Comparison of ENCODE assay signal across 7 mouse cellular contexts in genomic region chr2:159755541-159756011, GRCm38 (mm10).
A peak's percentile ranks its signal among the peaks of the same experiment; 100 is the strongest.
DNase-seq lines count a peak whose midpoint lies in the region; ATAC-seq lines count a peak whose summit lies in the region.

No protein-coding gene starts in this region.

- DNase-seq in R1 (ENCODE audit: low read depth, low spot score) = peak; percentile 11
- DNase-seq in cerebellum, adult 9-11 months = peak; percentile 2
- peak; percentile 7 to 46 for DNase-seq in frontal cortex, postnatal 36 days (ENCODE audit: low spot score in 2 of 2)
- DNase-seq in layer of hippocampus, adult 9-10 months (ENCODE audit: low spot score) = peak; percentile 18
- peak; percentile 21 for DNase-seq in midbrain, embryonic 10.5 days (ENCODE audit: low spot score)
- peak; percentile 27 for DNase-seq in urinary bladder, postnatal 36 days (ENCODE audit: low spot score in 2 of 2)
- no peak for DNase-seq in liver, embryonic 11.5 days (ENCODE audit: low spot score)

- peaks cover 15% of the 10 kb centered on the region for H3K4me1 ChIP-seq in midbrain, embryonic 10.5 days
- no peaks in the 10 kb centered on the region for H3K4me1 ChIP-seq in liver, embryonic 11.5 days (replicated peaks; ENCODE audit: control insufficient read depth, insufficient read depth, low read length)

- no peak overlapping the region for H3K4me3 ChIP-seq in midbrain, embryonic 10.5 days
- H3K4me3 ChIP-seq in liver, embryonic 11.5 days (ENCODE audit: low read depth, low read length) = no peak overlapping the region

- no peaks in the 10 kb centered on the region for H3K27me3 ChIP-seq in midbrain, embryonic 10.5 days (ENCODE audit: low read depth, poor library complexity, severe bottlenecking)
- no peaks in the 10 kb centered on the region for H3K27me3 ChIP-seq in liver, embryonic 11.5 days (replicated peaks; ENCODE audit: control insufficient read depth, insufficient read depth, low read length)

- H3K9me3 ChIP-seq in midbrain, embryonic 10.5 days (replicated peaks) = no peaks in the 10 kb centered on the region
- H3K9me3 ChIP-seq in liver, embryonic 11.5 days (ENCODE audit: control insufficient read depth, low read length) = no peaks in the 10 kb centered on the region

- H3K9ac ChIP-seq in liver, embryonic 11.5 days (ENCODE audit: low read depth, low read length) = no peak overlapping the region

- peak overlapping the region; percentile 73; the same call in 1 of the 2 replicates for H3K27ac ChIP-seq in midbrain, embryonic 10.5 days (replicated peaks)
- no peak overlapping the region for H3K27ac ChIP-seq in liver, embryonic 11.5 days (ENCODE audit: low read depth, low read length)

- H3K4me2 ChIP-seq in liver, embryonic 11.5 days = no peak overlapping the region

- 40% methylated on average over 7 of the region's 7 CpGs for WGBS in midbrain, embryonic 10.5 days
- 67% methylated on average over 7 of the region's 7 CpGs for WGBS in liver, embryonic 11.5 days

- H3K36me3 ChIP-seq in midbrain, embryonic 10.5 days = no peaks in the 10 kb centered on the region
- H3K36me3 ChIP-seq in liver, embryonic 11.5 days (ENCODE audit: control insufficient read depth, insufficient read depth, low read length) = no peaks in the 10 kb centered on the region

- no peak for ATAC-seq in liver, embryonic 11.5 days (replicated peaks; ENCODE audit: low FRiP score)
